Mouse (Mus musculus): ENCODE data around the gene Mrps14.
A peak's percentile ranks its signal among the peaks of the same experiment; 100 is the strongest.

The Mrps14 gene

GRCm38 (mm10) chr1:160194529-160195336 lies at the start of gene Mrps14:
Mrps14 (plus strand) TSS chr1:160195215.
- peak; percentile 96 to 98 for DNase-seq

DNA sequence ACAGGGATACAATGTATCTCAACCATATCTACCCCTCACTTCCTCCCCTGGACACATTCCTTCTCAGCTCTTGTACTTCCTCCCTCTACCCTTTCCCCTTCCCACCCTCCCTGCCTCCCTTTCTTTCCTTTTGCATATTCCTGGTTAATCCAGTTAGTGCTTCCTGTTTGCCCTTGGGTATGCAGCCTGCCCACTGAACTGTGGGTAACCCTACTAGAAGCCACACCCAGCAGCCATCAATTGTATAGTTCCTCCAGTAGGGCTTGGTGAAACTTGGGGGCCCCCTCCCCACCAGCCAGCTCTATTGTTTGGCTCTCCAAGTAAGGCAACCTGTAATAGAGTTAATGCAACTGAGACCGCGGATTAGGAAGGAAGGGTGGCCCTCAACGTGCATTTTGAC lies 49.4 kb upstream of the Mrps14 start:
- no peak for DNase-seq

DNA sequence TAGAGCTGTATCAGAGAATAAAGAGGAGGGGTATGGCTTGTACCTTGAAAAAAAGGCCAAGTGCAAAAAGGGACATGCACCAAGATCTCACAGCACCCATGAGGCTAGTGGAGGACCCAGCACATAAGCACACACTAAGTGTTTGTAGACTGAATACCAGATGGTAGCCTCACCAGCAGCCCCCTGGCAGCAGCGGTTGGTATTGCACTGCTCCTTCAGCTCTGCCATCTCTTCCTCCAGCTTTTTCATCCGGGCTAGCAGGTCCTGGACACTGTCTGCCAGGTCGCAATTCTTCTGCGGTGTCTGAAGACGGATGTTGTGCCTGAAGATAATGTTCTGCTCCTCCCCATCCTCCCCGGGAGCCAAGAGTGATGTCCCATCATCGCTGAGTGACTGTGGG lies 47.7 kb upstream of the Mrps14 start:
- DNase-seq: no peak

- no peak for DNase-seq
Measured at GRCm38 (mm10) chr1:160149291-160149906, 45.6 kb upstream of the Mrps14 start.

- DNase-seq: no peak
Measured at GRCm38 (mm10) chr1:160150726-160151125, 44.3 kb upstream of the Mrps14 start.

- no peak for DNase-seq
Measured at GRCm38 (mm10) chr1:160153480-160153879, 41.5 kb upstream of the Mrps14 start, which contains the start of gene Tnn. Tnn (minus strand) TSS chr1:160153580.

DNA sequence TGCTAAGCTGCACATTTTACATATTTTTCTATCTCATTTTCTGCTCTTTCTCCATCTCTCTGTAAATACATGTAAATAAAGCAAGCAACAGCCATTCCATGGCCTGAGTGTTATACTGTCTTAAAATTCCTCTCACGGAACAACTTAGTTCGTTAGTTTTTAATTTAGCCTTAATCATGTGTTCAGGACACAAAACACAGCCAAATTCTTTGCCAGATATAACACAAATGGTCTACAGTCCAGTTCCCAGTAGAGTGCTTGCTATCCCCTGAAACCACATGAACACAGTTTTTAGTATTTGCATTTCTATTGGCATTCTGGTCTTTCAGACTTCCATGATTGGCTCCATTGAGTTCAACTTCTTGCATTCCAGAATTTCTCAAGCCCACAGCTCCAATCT lies 36.8 kb upstream of the Mrps14 start:
- no peak for DNase-seq

DNA sequence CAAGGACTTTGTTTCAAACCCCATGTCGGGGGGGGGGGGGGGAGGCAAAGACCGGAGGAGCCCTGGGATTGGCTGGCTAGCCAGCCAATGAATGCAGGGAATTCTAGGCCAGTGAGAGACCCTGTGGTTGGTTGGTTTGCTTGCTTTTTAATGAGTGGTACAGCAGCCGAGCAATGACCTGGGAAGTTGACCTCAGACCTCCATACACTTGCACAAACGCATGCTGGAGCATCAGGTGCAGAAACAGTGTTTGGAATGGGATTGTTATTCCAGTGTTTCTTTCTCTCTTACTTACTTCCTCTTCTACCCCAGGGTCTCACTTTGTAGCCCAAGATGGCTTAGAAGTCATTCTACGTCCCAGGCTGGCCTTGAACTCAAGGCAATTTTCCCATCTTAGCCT lies 28.4 kb upstream of the Mrps14 start:
- no peak for DNase-seq

- DNase-seq: no peak
Measured at GRCm38 (mm10) chr1:160176903-160177302, 18.1 kb upstream of the Mrps14 start.

GRCm38 (mm10) chr1:160181216-160181615 lies 13.8 kb upstream of the Mrps14 start:
- no peak for DNase-seq

- DNase-seq: no peak
Measured at GRCm38 (mm10) chr1:160184506-160184905, 10.5 kb upstream of the Mrps14 start.

- no peak for DNase-seq
Measured at GRCm38 (mm10) chr1:160195337-160195663, 285 bp downstream of the Mrps14 start.

- no peak for DNase-seq
Measured at GRCm38 (mm10) chr1:160205486-160205885, 10.5 kb downstream of the Mrps14 start.

- DNase-seq: no peak
Measured at GRCm38 (mm10) chr1:160209844-160210243, 14.8 kb downstream of the Mrps14 start.

GRCm38 (mm10) chr1:160210566-160210965 lies 15.6 kb downstream of the Mrps14 start:
- DNase-seq: no peak

- no peak for DNase-seq
Measured at GRCm38 (mm10) chr1:160211597-160212122, 16.6 kb downstream of the Mrps14 start.

GRCm38 (mm10) chr1:160212123-160212691 lies 17.2 kb downstream of the Mrps14 start:
- no peak for DNase-seq

GRCm38 (mm10) chr1:160212703-160213669 lies 18.0 kb downstream of the Mrps14 start, which contains the start of gene Cacybp:
Cacybp (minus strand) TSS chr1:160212875.
- peak; percentile 100 for DNase-seq

- no peak for DNase-seq
Measured at GRCm38 (mm10) chr1:160214171-160214570, 19.2 kb downstream of the Mrps14 start.

- DNase-seq: no peak
Measured at GRCm38 (mm10) chr1:160217898-160218297, 22.9 kb downstream of the Mrps14 start.

- DNase-seq: no peak
Measured at GRCm38 (mm10) chr1:160224093-160224492, 29.1 kb downstream of the Mrps14 start.

GRCm38 (mm10) chr1:160227196-160227595 lies 32.2 kb downstream of the Mrps14 start:
- no peak for DNase-seq

DNA sequence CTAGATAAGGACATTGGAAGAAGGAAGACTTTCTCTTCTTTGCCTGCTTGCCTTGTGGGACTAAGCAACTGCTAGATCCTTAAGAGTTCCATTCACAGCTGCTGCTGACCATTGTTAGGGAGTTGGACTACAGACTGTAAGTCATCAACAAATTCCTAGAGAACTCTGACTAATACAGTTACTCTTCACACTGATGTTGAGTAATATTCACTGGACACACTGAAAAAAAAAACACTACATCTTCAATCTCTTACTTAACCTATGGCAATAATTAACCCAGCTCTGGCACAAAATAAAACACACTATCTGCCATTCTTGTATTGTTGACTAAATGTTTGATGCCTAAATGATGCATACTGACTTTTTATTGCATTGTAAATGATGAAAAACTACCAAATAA lies 32.8 kb downstream of the Mrps14 start:
- DNase-seq: no peak
